Mouse (Mus musculus): ENCODE results near the gene Lipo4.

- TF ChIP-seq POLR2A (IDR thresholded peaks at IDR 0.05; ENCODE audit: borderline replicate concordance, insufficient read depth, low read length) (no peak), CTCF (IDR thresholded peaks at IDR 0.05; ENCODE audit: borderline replicate concordance, insufficient read depth, low read depth, low read length) (no peak)
Observed at GRCm38 (mm10) chr19:33453725-33454124, 63.9 kb downstream of the Lipo4 start.
